Mouse (Mus musculus) liver, embryonic 18 days (tissue): ENCODE measurements around the gene Olfr658. TPM values are rescaled to one million over a fixed set of nuclear protein-coding genes. Genes with fewer than 3 reads are reported as not detected.

Source experiments
- polyA plus RNA-seq: library from polyadenylated mRNA; depleted of rRNA; stranded (reverse); fragments of >200 nt; gene quantifications from 2 replicates; pipeline ENCODE4 v1.2.3, GENCODE M21; 2012; rRNA removed

The Olfr658 gene
- 0.01 TPM in 1 of 2 replicates, not detected in the other for polyA plus RNA-seq

DNA sequence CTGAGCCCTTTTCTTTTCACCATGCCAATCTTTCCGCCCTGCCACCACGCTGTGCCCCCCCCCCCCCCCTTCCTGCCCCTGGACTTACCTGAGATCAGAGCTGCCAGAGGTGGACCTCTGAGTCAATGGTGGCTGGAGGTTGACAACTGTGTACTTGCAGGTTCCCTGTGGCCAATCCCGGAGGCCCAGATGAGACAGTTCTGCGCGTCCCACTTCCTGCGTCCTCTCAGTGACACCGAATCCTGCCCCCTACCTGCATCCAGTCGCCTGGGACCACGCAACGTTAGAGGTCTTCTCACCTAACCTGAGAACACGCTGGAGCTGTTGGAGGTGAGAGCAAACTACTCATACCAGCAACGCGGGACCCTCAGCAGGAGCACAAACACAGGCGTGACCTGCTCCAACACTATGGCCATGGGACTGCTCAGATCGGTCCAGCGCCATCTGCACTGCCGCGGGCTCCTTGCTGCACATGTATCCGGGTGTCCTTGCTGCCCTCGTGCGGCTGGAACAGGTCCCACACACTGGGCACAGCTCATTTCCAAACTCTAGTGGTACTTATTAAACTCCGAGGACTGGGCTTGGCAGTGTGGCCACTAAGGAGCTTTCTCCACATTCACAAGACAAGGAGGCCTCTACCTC, at the start of gene Olfr658:
Gene Olfr658 (minus strand): TSS at position 465 of the 642 bp plus-strand sequence.

DNA sequence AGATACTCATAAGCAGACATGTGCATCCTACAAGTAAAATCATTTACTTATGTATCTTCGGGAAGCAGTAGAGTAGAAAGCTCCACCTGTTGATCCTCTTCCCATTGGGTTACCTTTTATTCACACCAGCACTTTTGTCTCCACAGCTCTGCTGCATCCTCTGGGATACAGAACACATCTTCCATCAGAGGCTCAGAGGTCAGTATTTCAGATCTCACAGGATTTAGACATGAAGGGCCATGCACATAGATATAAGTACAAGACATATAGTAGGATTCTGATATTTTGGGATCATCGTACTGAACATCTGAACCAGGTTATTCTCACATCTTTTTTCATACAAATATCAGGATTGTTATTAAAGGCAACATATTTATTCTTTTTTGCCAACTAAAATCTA, 39.1 kb upstream of the Olfr658 start, which contains the start of gene Olfr661:
Gene Olfr661 (plus strand): TSS at position 301 of the 400 bp plus-strand sequence.

DNA sequence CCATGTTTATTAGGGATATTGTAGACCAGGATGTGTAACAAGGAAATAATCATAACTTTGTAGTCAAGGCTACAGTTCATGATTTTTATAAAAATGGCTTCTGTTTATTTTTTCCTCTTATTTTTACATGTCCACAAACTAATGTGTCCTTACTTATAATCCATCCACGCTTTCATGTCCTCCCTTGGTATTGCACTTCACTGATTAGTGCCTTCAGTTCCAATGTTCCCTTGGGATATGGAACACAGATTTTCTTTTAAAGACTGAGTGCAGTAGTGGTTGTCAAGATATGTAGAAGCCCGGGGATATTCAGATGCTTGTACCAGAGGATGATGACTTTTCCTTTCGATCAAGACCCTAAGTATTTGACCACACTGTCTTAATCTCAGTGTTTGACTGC, 19.3 kb upstream of the Olfr658 start, which contains the start of gene Olfr659:
Gene Olfr659 (plus strand): TSS at position 301 of the 400 bp plus-strand sequence.

DNA sequence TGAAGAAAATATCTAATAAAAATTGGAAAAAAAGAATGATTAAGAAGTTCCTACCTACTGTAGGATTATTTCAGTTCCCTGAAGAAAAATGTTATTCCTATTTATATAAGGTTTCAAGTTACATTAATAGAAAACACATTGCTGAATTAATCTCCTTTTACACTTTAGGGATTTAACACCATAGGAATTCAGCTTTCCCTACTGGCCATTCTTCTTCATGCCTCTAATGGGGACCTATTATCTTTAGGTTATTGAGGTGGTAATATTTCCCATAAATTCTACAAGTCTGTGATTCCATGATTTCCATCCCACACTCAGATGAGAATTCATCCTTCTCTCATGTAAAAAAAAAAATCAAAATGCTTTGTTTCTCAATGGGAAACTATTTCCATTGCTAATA, 22.6 kb downstream of the Olfr658 start, which contains the start of gene Olfr657:
Gene Olfr657 (plus strand): TSS at position 301 of the 400 bp plus-strand sequence.

DNA sequence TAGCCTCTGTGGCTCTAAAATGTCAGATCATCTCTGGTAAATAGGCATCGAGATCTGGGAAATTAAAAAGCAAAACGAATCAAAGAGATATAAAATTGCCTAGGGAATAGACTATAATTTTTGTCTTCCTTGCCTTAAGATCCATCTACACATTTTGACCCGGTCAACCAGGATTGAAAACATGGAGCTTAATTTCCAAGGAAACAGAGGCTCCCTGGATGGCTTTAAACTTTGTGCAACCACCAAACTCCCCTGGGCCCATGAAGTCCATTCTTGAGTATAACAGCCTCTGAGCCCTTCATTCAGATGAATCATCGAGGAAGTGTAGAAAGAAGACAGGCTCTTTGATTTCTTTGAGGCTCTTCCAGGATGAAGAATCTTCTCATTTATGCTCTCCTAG, 33.5 kb downstream of the Olfr658 start, which contains the start of gene Olfr656:
Gene Olfr656 (plus strand): TSS at position 301 of the 400 bp plus-strand sequence.

DNA sequence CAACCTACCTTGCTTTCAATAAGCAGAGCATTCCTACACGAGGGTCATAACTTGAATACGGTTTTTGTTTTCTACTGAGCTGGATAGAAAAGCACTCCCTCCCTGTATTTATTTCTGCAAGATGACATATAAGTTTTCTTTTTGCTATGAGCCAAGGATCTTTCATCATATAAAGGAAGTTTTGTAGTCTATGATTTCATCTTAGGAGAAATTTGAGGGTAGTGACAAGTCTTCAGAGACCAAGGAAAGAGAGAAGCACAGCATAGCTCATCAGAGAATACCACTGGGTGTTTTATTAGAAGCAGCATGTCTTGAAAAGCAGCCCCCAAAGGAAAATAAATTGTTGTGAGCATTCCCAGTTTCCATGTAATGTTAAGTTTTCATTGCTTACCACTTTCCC, 45.4 kb downstream of the Olfr658 start, which contains the start of gene Olfr655:
Gene Olfr655 (minus strand): TSS at position 101 of the 400 bp plus-strand sequence.

Other genes with a start within 250 kb of the Olfr658 start
- 0.65 and 0.76 TPM in 2 replicates for gene Trim30c, start 246.5 kb downstream of the Olfr658 start, polyA plus RNA-seq
- gene Trim30a, start 182.1 kb downstream of the Olfr658 start, polyA plus RNA-seq: 9.0 and 10.3 TPM in 2 replicates
- 3.8 and 4.3 TPM in 2 replicates for gene Trim30d, start 139.5 kb downstream of the Olfr658 start, polyA plus RNA-seq
- gene Olfr651, start 97.2 kb downstream of the Olfr658 start, polyA plus RNA-seq: not detected in 2 replicates
- gene Olfr652, start 86.4 kb downstream of the Olfr658 start, polyA plus RNA-seq: not detected in 2 replicates
- gene Olfr653, start 70.0 kb downstream of the Olfr658 start, polyA plus RNA-seq: not detected in 2 replicates
- not detected in 2 replicates for gene Olfr654, start 60.3 kb downstream of the Olfr658 start, polyA plus RNA-seq
- not detected in 2 replicates for gene Olfr655, start 45.5 kb downstream of the Olfr658 start, polyA plus RNA-seq
- not detected in 2 replicates for gene Olfr656, start 33.4 kb downstream of the Olfr658 start, polyA plus RNA-seq
- not detected in 2 replicates for gene Olfr657, start 22.5 kb downstream of the Olfr658 start, polyA plus RNA-seq
- gene Olfr659, start 19.4 kb upstream of the Olfr658 start, polyA plus RNA-seq: not detected in 2 replicates
- not detected in 2 replicates for gene Olfr661, start 39.2 kb upstream of the Olfr658 start, polyA plus RNA-seq
- gene Usp17le, start 130.2 kb upstream of the Olfr658 start, polyA plus RNA-seq: 0.01 TPM in 1 of 2 replicates, not detected in the other
- not detected in 2 replicates for gene Usp17lb, start 195.3 kb upstream of the Olfr658 start, polyA plus RNA-seq
- not detected in 2 replicates for gene Usp17la, start 209.7 kb upstream of the Olfr658 start, polyA plus RNA-seq
- gene Olfr665, start 230.7 kb upstream of the Olfr658 start, polyA plus RNA-seq: not detected in 2 replicates
- gene Olfr666, start 248.6 kb upstream of the Olfr658 start, polyA plus RNA-seq: not detected in 2 replicates